9 mouse cellular contexts compared by ENCODE assay signal in genomic region chr11:88512580-88512979, GRCm38 (mm10).
DNase-seq lines count a peak whose midpoint lies in the region; ATAC-seq and TF ChIP-seq lines count a peak whose summit lies in the region.
"Had no signal": no experiment of that assay in that cellular context is flagged by ENCODE, and none has a peak within 500 bp of the region (broad histone marks: within the 10 kb centered on the region; RNA-seq: fewer than 3 reads in every experiment).

No protein-coding gene starts in this region.

- H3K4me3 ChIP-seq in embryonic fibroblast, embryonic 13.5 days (ENCODE audit: insufficient read depth, low read length), result no peak overlapping the region
- no peak overlapping the region for H3K4me3 ChIP-seq in hindbrain, embryonic 10.5 days
- H3K4me3 ChIP-seq in midbrain, embryonic 15.5 days, result no peak overlapping the region
- H3K4me3 ChIP-seq: erythroblast, embryonic 14.5 days had no signal

- H3K4me2 ChIP-seq in midbrain, embryonic 15.5 days, result no peak overlapping the region

- no peaks in the 10 kb centered on the region for H3K4me1 ChIP-seq in embryonic fibroblast, embryonic 13.5 days (ENCODE audit: control insufficient read depth, insufficient read depth, low read length)
- H3K4me1 ChIP-seq in hindbrain, embryonic 10.5 days (replicated peaks), result peaks cover 96% of the 10 kb centered on the region
- H3K4me1 ChIP-seq in midbrain, embryonic 15.5 days, result peaks cover 70% of the 10 kb centered on the region

- 37% methylated on average over 4 of the region's 4 CpGs for WGBS in hindbrain, embryonic 10.5 days
- 28% methylated on average over 4 of the region's 4 CpGs for WGBS in midbrain, embryonic 15.5 days

- H3K9me3 ChIP-seq in hindbrain, embryonic 10.5 days, result no peaks in the 10 kb centered on the region
- no peaks in the 10 kb centered on the region for H3K9me3 ChIP-seq in midbrain, embryonic 15.5 days

- no peaks in the 10 kb centered on the region for H3K27me3 ChIP-seq in hindbrain, embryonic 10.5 days (ENCODE audit: insufficient read depth, poor library complexity, severe bottlenecking)
- no peaks in the 10 kb centered on the region for H3K27me3 ChIP-seq in midbrain, embryonic 15.5 days (replicated peaks)

- H3K36me3 ChIP-seq in hindbrain, embryonic 10.5 days, result peaks cover 40% of the 10 kb centered on the region
- H3K36me3 ChIP-seq in midbrain, embryonic 15.5 days (replicated peaks), result no peaks in the 10 kb centered on the region

- ATAC-seq in midbrain, embryonic 15.5 days (replicated peaks), result no peak

- TF ChIP-seq CTCF in embryonic fibroblast, embryonic 13.5 days (IDR thresholded peaks at IDR 0.05; ENCODE audit: borderline replicate concordance, insufficient read depth, low read length), result peak; percentile 50; the same call in 1 of the 2 replicates

- TF ChIP-seq POLR2A in embryonic fibroblast, embryonic 13.5 days (IDR thresholded peaks at IDR 0.05; ENCODE audit: low read depth, low read length), result no peak

- H3K9ac ChIP-seq in midbrain, embryonic 15.5 days, result no peak overlapping the region

- H3K27ac ChIP-seq in embryonic fibroblast, embryonic 13.5 days (ENCODE audit: insufficient read depth, low read length), result no peak overlapping the region
- peak overlapping the region; percentile 74 for H3K27ac ChIP-seq in hindbrain, embryonic 10.5 days
- H3K27ac ChIP-seq in midbrain, embryonic 15.5 days, result 0 out of 2 replicates have a peak overlapping the region, but pooled peaks have one; percentile 5

- peak; percentile 21 to 26 for DNase-seq in right cerebral cortex, adult 2 months (ENCODE audit: low spot score in 2 of 2)
- DNase-seq in right cerebral cortex, postnatal 25 days, result no peak
- peak; percentile 45 for DNase-seq in adrenal gland, postnatal 25 days
- peak; percentile 44 for DNase-seq in hindbrain, embryonic 10.5 days (ENCODE audit: low spot score)
- peak; percentile 18 for DNase-seq in layer of hippocampus, adult 9-11 months
- peak; percentile 57 to 64 for DNase-seq in thymus, postnatal 36 days
